Mouse (Mus musculus) left cerebral cortex, postnatal 36 days (tissue): ENCODE measurements around the gene Gm9970. TPM values are rescaled to one million over a fixed set of nuclear protein-coding genes. Genes with fewer than 3 reads are reported as not detected.

Experiments
- DNase-seq, 2 experiments: peaks; one replicate each; pipeline ENCODE4 v3.0.0; 2021 to 2022; ENCODE audit warnings: low spot score in 2 of 2, mixed read lengths in 1 of 2
- intact Hi-C: fragments of 180-260 bp; cut with DNase I; formaldehyde crosslinking; loops from one replicate; pipeline ENCODE4 v1.15.1; 2025
- total RNA-seq, 2 experiments: library from RNA; stranded (reverse); gene quantifications; 2 replicates each; pipeline ENCODE4 v1.2.3; 2021

Gm9970 gene
- total RNA-seq, 2 experiments from 2014 or later = not detected

DNA sequence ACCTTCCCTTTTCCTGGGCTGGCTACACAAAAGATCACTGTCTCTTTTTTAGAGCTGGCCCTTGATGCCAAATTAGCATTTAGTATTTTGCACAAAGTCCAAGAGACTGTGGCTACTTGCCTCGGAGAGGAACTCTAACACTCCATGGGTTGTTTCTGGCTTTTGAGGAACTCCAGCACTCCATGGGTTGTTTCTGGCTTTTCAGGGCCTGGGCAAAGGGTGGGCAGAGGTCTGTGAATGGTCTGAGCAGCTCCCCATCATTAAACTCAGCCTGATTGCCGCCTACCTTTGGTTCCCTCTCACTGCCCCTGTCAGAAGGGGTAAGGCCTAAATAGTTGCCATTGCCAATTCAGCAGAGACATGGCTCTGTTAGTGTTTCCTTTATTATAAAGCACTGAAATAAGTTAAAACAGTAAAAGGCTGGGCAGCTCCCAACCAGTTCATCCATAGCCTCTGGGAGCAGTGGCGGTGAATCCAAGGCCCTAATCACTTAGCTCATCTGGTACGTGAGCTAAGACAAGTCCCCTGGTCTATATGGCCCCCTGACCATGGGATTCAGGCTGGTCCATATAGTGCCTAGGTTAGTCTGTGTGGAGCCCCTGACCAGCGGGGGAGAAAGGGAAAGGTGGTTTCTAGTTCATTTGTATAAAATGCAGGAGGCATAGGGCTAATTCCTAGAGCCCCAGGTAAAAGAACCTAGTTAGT, 42.3 kb downstream of the Gm9970 start:
- no peak for DNase-seq
- intact Hi-C loops = loop anchor here (10.0 kb wide), 1 partner anchor 244 kb away; no protein-coding TSS in a partner anchor

DNA sequence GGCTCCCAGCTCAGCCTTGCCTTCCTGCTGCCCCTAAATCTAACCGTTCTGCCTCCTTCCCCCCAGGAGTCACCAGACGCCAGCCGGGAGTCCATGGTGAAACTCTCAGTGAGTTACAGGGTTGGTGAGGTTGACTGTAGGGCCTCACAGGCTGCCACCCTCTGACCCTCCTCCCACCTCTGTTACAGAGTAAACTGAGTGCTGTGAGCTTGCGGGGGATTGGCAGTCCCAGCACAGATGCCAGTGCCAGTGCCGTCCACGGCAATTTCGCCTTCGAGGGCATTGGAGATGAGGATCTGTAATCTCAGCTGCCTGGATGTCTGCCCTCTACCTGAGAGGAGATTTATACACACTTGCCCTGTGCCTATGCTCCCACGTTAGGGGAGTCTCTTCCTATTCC, 42.9 kb downstream of the Gm9970 start:
- intact Hi-C loops = loop anchor here (10.0 kb wide), 1 partner anchor 243 kb away; no protein-coding TSS in a partner anchor
- DNase-seq = no peak

DNA sequence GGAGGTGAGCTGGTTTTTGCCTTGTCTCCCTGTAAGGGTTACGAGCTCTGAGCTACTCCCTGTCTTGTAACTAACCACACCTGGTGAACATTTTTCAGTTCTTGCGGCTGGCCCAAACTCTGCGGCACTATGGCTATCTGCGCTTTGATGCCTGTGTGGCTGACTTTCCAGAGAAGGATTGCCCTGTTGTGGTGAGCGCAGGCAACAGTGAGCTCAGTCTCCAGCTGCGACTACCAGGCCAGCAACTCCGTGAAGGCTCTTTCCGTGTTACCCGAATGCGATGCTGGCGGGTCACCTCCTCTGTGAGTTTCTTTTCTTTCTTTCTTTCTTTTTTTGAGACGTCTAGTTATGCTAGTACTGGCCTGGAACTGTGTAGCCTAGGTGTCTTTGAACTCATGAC, 44.0 kb downstream of the Gm9970 start:
- no peak for DNase-seq
- intact Hi-C loops = loop anchor here (10.0 kb wide), 1 partner anchor 242 kb away; no protein-coding TSS in a partner anchor

DNA sequence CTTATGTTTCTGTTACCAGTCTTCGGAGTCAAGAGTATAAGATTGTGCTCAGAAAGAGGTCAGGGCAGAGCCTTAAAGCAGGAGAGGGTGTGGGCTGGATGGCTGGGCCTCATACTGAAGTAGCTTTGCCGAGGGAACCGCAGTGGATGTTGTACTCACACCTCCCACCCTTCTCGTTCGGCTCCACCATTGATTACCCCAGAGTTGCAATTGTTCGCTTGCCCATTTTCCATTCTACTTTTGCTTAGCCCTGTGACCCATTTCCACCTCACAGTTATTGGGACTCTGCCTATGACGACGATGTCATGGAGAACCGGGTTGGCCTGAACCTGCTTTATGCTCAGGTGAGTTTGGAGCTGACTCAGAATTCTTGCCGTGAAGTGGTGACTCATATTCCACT, 44.8 kb downstream of the Gm9970 start:
- no peak for DNase-seq
- intact Hi-C loops = loop anchor here (10.0 kb wide), 1 partner anchor 241 kb away; no protein-coding TSS in a partner anchor

DNA sequence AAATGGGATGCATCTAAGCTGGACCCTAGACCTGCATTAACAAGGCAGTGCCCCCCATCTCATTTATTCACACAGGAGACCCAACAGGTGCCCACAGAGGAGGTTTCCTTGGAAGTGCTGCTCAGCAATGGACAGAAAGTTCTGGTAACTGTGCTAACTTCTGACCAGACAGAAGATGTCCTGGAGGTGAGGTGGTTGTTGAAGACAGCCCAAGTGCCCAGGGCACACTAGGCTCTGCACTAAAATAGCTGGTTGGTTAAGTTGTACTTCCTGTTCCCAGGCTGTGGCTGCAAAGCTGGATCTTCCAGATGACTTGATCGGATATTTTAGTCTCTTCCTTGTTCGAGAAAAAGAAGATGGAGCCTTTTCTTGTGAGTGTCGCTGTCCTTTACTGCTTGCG, 45.4 kb downstream of the Gm9970 start:
- intact Hi-C loops = loop anchor here (10.0 kb wide), 1 partner anchor 241 kb away; no protein-coding TSS in a partner anchor
- DNase-seq = no peak

DNA sequence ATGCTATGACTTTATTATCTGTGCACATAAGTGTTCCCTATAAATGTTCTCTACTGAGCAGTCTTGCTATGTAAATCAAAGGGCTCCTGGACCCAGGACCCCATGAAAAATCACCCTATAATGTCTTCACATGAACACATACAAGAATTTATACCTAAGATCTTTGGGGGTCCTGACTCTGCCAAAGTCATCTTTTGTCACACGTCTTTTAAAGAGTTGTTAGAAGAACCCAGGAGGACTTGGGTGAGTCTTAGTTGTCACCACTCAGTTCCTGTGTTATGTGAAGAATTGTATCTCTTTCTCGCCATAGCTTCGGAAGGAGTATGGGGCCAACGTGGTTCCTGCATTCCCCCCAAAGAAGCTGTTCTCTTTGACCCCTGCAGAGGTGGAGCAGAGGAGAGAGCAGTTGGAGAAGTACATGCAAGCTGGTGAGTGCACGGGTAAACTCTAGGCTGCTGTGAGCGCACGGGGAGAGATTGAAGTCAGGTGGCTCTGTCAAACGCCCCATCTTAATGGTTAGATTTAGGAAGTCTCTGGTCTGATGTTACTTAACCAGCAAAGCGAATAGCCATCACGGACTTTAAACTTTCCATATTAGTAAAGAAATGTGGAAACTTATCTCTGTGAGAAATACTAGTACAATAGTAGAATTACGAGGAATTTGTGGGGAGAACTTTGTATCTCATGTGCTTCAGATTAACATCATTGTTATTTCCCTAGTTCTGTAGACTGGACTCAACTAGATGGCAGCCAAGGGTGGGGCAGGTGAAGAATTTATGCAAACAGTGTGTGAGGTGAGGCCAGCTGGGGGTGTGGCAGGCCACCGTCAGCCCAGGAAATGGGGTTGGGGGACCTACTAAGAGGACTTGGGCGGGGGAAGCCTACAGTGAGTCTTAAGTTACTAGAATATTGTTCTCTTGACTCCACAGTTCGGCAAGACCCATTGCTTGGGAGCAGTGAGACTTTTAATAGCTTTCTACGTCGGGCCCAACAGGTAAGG, 46.2 kb downstream of the Gm9970 start:
- intact Hi-C loops = loop anchor here (10.0 kb wide), 1 partner anchor 240 kb away; no protein-coding TSS in a partner anchor
- DNase-seq = no peak

DNA sequence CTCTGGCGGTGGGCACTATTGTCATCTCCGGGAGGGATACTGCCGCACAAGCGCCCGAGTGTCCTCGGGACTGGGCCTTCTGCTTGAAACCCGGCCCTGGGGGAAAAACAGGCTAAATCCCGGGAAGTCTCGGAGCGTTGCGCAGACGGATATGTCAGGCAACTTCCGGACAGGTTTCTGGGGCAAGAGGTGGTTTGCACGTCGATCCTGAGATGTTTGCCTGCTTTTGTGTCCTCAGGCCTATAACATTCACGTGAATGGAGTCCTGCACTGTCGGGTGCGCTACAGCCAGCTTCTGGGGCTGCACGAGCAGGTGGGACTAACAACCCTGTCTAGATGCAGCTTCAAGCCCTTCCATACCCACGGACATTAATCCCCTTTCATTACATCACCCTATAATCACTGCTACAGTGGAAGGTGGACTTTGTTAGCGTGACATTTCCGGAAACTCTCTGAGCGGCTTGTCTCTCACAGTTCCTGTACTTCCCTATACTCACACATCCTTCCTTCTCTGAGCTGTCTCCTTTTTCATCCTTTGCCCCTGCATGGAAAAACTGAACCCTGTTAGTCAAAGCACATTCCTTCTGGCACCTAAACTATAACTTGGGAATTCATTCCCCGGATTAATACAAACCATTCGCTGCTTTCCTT, 47.3 kb downstream of the Gm9970 start:
- DNase-seq = no peak
- intact Hi-C loops = loop anchor here (1.0 to 10.0 kb wide), 3 partner anchors 9 to 239 kb away; partner anchors contain the start of genes Gtf3c2 and Zfp513

DNA sequence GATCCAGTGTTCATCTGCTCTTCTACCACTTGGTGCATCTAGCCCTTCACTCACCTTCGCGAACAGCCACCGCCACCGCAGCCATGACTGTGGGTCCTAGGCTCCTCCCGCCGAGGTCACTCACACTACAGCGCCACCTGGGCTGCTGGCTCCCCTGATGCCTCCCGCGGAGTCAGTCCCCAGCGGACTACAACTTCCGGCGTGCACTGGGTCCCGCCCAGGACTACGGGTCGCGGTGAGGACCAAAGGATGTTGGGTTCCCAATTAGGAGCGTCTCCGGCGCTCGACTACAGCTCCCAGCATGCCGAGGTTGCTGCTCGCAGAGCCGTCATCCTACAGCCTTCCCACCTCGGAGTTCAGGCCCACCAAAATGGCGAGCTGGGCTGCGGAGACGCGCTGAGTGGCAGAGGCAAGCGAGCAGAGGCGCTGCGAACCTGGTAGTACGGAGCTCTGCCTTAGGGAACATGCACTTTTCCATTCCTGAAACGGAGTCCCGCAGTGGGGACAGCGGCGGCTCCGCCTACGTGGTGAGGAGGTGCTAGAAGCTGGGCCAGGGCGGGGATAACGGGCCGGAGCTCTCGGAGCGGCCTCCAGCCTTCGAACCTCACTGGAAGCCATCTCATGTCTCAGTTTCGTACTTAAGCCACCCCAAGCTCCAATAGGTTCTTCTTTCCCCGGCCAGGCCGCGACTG, 47.9 kb downstream of the Gm9970 start, which contains the start of the genes Snx17 and Eif2b4:
TSS of gene Snx17 (plus strand) at position 289 of the 692 bp plus-strand sequence.
TSS of gene Eif2b4 (minus strand) at position 492 of the 692 bp plus-strand sequence.
- DNase-seq = peak; percentile 100

DNA sequence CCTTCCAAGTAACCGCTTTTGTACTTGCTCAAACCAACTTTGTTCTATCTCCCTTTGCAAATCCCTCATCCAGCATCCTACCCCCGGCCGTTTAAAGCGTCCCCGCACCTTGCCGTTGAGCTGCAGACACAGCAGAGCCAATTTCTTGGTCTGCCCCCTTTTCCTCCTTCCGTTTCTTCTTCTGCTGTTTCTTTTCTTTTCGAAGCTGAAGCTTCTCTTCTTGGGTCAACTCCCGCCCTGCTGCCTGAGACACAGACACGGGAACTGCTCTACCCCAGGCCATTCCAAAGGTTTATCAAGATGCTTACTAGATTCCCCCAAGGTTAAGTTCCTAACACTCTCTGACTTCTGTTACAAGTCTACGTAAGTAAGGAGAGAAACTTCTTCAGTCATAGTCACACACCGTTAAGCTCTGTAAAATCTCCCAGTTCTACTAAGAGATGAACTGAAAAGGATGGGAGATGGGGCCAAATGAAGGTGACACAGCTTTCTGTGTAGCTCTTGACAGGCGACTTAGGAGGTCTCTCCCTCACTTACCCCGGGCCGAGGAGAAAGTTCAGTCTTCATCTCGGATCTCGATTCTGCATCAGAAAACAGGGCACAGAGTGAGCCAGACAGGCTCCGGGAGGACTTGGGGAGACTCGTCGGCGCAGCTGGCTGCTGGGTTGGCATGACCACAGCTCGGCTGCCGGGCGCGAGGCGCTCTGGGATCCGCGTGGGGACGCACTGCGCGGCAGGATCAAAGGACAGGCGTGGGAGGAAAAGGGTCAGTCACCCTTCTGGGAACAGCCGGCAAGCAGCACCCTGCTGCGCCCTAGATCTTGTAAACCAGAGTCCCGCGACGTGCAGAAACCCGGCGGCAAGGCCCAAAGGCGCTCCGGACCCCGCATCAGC, 48.7 kb downstream of the Gm9970 start:
- no peak for DNase-seq
- intact Hi-C loops = loop anchor here (10.0 kb wide), 1 partner anchor 237 kb away; no protein-coding TSS in a partner anchor

More for the DNA sequence above, 47.9 kb downstream of the Gm9970 start, which contains the start of the genes Snx17 and Eif2b4:
- intact Hi-C loops = loop anchor here (1.0 to 10.0 kb wide), 3 partner anchors 9 to 238 kb away; partner anchors contain the start of genes Gtf3c2 and Zfp513

Other genes with a start within 250 kb of the Gm9970 start
- gene Atraid, start 192.9 kb downstream of the Gm9970 start, total RNA-seq = 10 to 100 TPM; 74.3 to 75.8 TPM
- 10 to 100 TPM; 14.4 to 17.9 TPM for gene Slc5a6, start 192.3 kb downstream of the Gm9970 start, total RNA-seq
- 10 to 100 TPM; 18.1 to 21.8 TPM for gene Cad, start 186.5 kb downstream of the Gm9970 start, total RNA-seq
- gene Dnajc5g, start 134.9 kb downstream of the Gm9970 start, total RNA-seq = not detected
- gene Slc30a3, start 133.0 kb downstream of the Gm9970 start, total RNA-seq = 100 to 1,000 TPM; 155 to 159 TPM
- 1 to 10 TPM; 1.4 to 2.8 TPM for gene Trim54, start 124.5 kb downstream of the Gm9970 start, total RNA-seq
- 1 to 10 TPM in 1 of 2 experiments, not detected in 1; 2.4 TPM for gene Ucn, start 102.4 kb downstream of the Gm9970 start, total RNA-seq
- gene Mpv17, start 87.0 kb downstream of the Gm9970 start, total RNA-seq = 10 to 100 TPM; 46.2 to 50.8 TPM
- gene Gm29609, start 61.3 kb downstream of the Gm9970 start, total RNA-seq = 1 to 10 TPM; 2.0 to 5.1 TPM
- gene Gtf3c2, start 61.1 kb downstream of the Gm9970 start, total RNA-seq = 10 to 100 TPM; 48.0 to 73.7 TPM
- gene Snx17, start 48.0 kb downstream of the Gm9970 start, total RNA-seq = 10 to 100 TPM; 78.9 to 84.4 TPM
- gene Eif2b4, start 47.8 kb downstream of the Gm9970 start, total RNA-seq = 10 to 100 TPM; 36.2 to 41.1 TPM
- gene Zfp513, start 38.9 kb downstream of the Gm9970 start, total RNA-seq = 10 to 100 TPM; 26.8 to 29.3 TPM
- gene Ppm1g, start 20.5 kb downstream of the Gm9970 start, total RNA-seq = 10 to 100 TPM; 70.2 to 71.8 TPM
- 10 to 100 TPM; 77.9 to 80.9 TPM for gene Nrbp1, start 368 bp downstream of the Gm9970 start, total RNA-seq
- gene Krtcap3, start 10.5 kb upstream of the Gm9970 start, total RNA-seq = 1 to 10 TPM; 2.2 to 4.0 TPM
- 100 to 1,000 TPM in 1 of 2 experiments, 10 to 100 TPM in 1; 78.3 to 102 TPM for gene Ift172, start 49.9 kb upstream of the Gm9970 start, total RNA-seq
- 100 to 1,000 TPM; 147 to 162 TPM for gene Fndc4, start 54.8 kb upstream of the Gm9970 start, total RNA-seq
- gene Gckr, start 56.2 kb upstream of the Gm9970 start, total RNA-seq = under 1 TPM in 1 of 2 experiments, not detected in 1; 0.25 TPM
- gene Zfp512, start 211.2 kb upstream of the Gm9970 start, total RNA-seq = 10 to 100 TPM; 45.2 to 49.6 TPM
- under 1 TPM in 1 of 2 experiments, not detected in 1; 0.20 TPM for gene 4930548H24Rik, start 244.5 kb upstream of the Gm9970 start, total RNA-seq